Mouse (Mus musculus) kidney, postnatal 0 days (tissue): ENCODE measurements at regions not wholly inside any gene's neighbourhood (a gene's known extent, or its start where the extent isn't known, plus 50 kb on each side); places are given as distances from the start of the nearest gene placed in this dataset.

ENCODE experiments used
- ATAC-seq: fragments of 200-750 bp; cut with Nextera tagmentation; replicated peaks from 2 replicates; pipeline ENCODE4 v1.8.0; 2017; ENCODE audit warnings: low read depth, moderate number of reproducible peaks, moderate TSS enrichment, moderate library complexity; ENCODE audit not compliant: low FRiP score
- DNase-seq: peaks from one replicate; pipeline ENCODE4 v3.0.0-alpha.2; 2016; ENCODE audit warnings: low spot score
- H3K27ac ChIP-seq: fragments of 300-500 bp; sonication (generic); 2 replicates; pipeline ENCODE4 v1.5.1; 2014; ENCODE audit warnings: mild to moderate bottlenecking
- H3K27me3 ChIP-seq: fragments of 300-500 bp; sonication (generic); 2 replicates; pipeline ENCODE4 v1.6.1; 2014; ENCODE audit warnings: low read length, mixed read lengths; ENCODE audit not compliant: insufficient read depth
- H3K36me3 ChIP-seq: fragments of 300-500 bp; sonication (generic); 2 replicates; pipeline ENCODE4 v1.6.1; 2014; ENCODE audit warnings: low read length, mixed read lengths; ENCODE audit not compliant: insufficient read depth
- H3K4me1 ChIP-seq: fragments of 300-500 bp; sonication (generic); replicated peaks from 2 replicates; pipeline ENCODE4 v1.6.1; 2014; ENCODE audit warnings: antibody characterized with exemption, low read length, mixed read lengths; ENCODE audit not compliant: insufficient read depth
- H3K4me2 ChIP-seq: fragments of 300-500 bp; sonication (generic); 2 replicates; pipeline ENCODE4 v1.6.1; 2014; ENCODE audit warnings: mild to moderate bottlenecking, low read length, moderate library complexity, mixed read lengths
- H3K4me3 ChIP-seq: fragments of 300-500 bp; sonication (generic); replicated peaks from 2 replicates; pipeline ENCODE4 v1.5.1; 2014; ENCODE audit warnings: low read depth, low read length
- H3K9ac ChIP-seq: fragments of 300-500 bp; sonication (generic); 2 replicates; pipeline ENCODE4 v1.6.1; 2014; ENCODE audit warnings: low read depth, low read length
- H3K9me3 ChIP-seq: fragments of 300-500 bp; sonication (generic); replicated peaks from 2 replicates; pipeline ENCODE4 v1.6.1; 2016; ENCODE audit warnings: low read length, inconsistent platforms, mixed read lengths
- CTCF ChIP-seq: IDR thresholded peaks from 2 replicates; pipeline ENCODE4 v1.5.1; 2016; ENCODE audit warnings: antibody characterized with exemption, low read depth, mild to moderate bottlenecking, moderate library complexity
- WGBS: fragments of 180-500 bp; shearing (Covaris S2); extraction: QIAGEN DNeasy Blood & Tissue Kit; methylation state at CpG from one replicate; pipeline ENCODE4 v1.1.7; 2014; 5-methylcytosine and 5-hydroxymethylcytosine counted together

DNA sequence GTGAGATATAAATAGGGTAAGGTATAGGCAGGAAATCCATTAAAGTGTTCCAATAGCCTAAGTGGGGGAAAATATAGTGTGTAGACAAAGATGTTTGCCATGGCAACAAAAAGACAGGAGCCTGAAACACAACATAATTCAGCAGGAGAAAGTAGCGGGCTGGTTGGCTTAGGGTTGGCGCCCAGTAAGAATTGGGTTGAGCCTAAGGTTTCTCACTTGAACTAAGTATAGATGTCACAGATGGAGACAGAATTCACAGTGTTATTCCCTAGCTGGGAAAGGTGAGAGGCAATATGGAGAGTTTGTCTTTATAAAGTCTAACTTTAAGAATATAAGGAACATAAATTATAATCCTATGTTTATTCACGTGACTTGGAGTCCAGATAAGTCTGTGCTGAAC lies 64.8 kb upstream of the Ogfrl1 start:
- Histone ChIP-seq H3K4me3 (no peak overlapping the region), H3K36me3 (no peaks in the 10 kb centered on the region), H3K27ac (no peak overlapping the region), H3K27me3 (no peaks in the 10 kb centered on the region), H3K4me1 (no peaks in the 10 kb centered on the region), H3K9ac (no peak overlapping the region), H3K4me2 (no peak overlapping the region), H3K9me3 (no peaks in the 10 kb centered on the region)
- no peak for DNase-seq
- ATAC-seq: no peak
- 85% methylated on average over 3 of the region's 3 CpGs for WGBS
- TF ChIP-seq CTCF: no peak

DNA sequence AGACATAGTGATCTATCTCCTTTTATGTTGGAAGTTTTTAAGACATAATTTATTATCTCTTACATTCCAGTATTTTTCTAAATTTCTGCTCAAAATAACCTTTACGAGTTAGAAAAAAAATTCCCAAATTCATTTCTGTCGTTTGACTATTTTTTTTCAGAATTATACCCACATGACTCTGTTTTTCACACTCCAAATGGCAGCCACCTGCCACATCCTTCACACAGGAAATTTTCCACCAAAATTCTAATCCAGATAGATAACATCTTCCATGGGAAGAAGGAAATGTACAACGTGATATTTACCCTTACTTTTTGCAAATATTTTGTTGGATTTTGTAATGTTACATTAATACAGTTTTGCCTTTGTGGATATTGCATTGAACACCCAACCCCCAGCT lies 66.5 kb upstream of the Ogfrl1 start:
- no peaks in the 10 kb centered on the region for H3K4me1 ChIP-seq
- no peak overlapping the region for H3K4me2 ChIP-seq
- no peaks in the 10 kb centered on the region for H3K9me3 ChIP-seq
- H3K27ac ChIP-seq: no peak overlapping the region
- H3K9ac ChIP-seq: no peak overlapping the region
- DNase-seq (no peak), ATAC-seq (no peak)
- no peak overlapping the region for H3K4me3 ChIP-seq
- WGBS: 63% methylated on average over 3 of the region's 3 CpGs
- no peaks in the 10 kb centered on the region for H3K36me3 ChIP-seq
- H3K27me3 ChIP-seq: no peaks in the 10 kb centered on the region
- TF ChIP-seq CTCF: no peak

DNA sequence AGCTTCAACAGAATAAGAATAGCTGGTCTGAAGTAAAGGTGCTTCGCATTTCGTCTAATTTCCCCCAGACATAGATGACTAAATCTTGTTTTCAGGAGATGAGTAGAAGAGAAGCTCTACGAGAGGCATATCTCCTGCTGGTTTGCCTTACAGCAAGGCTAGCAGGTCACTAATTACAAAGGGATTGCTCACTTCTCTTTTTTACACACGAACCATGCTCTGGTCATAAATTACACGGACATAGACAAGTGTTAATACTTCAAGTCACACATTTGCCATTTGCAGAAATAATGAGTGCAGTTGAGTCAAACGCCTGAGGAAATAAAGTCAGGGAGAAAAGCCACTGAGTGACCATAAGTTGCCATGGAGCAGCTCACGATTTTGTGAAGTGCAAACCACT lies 68.8 kb upstream of the Ogfrl1 start:
- no peaks in the 10 kb centered on the region for H3K4me1 ChIP-seq
- H3K9ac ChIP-seq: no peak overlapping the region
- H3K4me3 ChIP-seq: no peak overlapping the region
- no peak overlapping the region for H3K4me2 ChIP-seq
- no peaks in the 10 kb centered on the region for H3K9me3 ChIP-seq
- H3K36me3 ChIP-seq: no peaks in the 10 kb centered on the region
- DNase-seq: no peak
- ATAC-seq: no peak
- TF ChIP-seq CTCF: no peak
- WGBS: 64% methylated on average over 7 of the region's 7 CpGs
- H3K27ac ChIP-seq: no peak overlapping the region
- H3K27me3 ChIP-seq: no peaks in the 10 kb centered on the region

DNA sequence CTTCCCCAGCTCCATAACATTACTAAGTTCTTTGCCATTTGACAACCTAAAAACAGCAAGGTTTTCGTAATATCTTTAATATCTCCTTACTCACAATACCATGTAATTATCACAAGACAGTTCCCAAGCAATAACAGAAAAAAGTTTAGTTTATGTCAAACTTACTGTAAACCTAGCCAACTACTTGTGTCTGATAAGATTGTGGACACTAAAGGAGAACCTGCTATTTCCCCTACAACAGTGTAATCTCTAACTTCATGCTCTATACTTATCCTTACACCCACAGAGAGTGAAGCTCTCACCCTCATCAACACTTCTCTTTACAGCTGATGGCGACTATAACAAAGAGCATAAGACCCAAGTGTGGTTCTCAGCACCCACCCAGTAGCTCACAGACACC lies 69.8 kb upstream of the Ogfrl1 start:
- DNase-seq (no peak), ATAC-seq (no peak)
- Histone ChIP-seq H3K27me3 (no peaks in the 10 kb centered on the region), H3K36me3 (no peaks in the 10 kb centered on the region), H3K9me3 (no peaks in the 10 kb centered on the region), H3K27ac (no peak overlapping the region), H3K4me1 (no peaks in the 10 kb centered on the region), H3K4me2 (no peak overlapping the region), H3K9ac (no peak overlapping the region), H3K4me3 (no peak overlapping the region)
- no peak for TF ChIP-seq CTCF
- 88% methylated on average over 2 of the region's 2 CpGs for WGBS

DNA sequence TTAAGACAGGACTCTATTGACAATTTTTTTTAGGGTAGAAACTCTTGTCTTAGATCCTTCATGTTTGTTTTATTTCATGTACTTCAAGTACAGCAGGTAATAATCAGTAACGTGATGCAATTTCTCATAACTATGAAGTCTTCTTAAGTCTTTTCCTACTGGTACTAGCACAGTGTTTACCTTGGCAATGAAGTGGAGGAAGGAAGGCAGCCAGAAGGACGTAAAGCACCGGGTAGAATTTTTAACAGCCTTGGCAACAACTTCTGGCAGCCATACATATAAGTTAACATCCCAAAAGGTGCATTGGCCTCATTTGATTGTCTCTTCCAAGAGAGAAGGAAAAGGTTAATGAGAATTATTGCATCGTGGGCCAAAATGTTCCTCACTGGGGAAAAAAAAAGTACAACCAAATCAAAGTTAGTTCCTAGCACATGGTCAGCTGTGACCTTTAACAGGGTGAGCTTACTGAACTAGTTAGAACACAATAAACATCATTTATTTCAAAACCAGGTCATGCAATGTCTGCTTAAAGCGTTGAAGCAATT lies 83.3 kb upstream of the Ogfrl1 start:
- Histone ChIP-seq H3K9me3 (no peaks in the 10 kb centered on the region), H3K4me2 (no peak overlapping the region), H3K27me3 (no peaks in the 10 kb centered on the region), H3K4me3 (no peak overlapping the region), H3K36me3 (no peaks in the 10 kb centered on the region), H3K9ac (no peak overlapping the region), H3K27ac (no peak overlapping the region), H3K4me1 (no peaks in the 10 kb centered on the region)
- TF ChIP-seq CTCF: no peak
- no peak for ATAC-seq
- DNase-seq: no peak
- WGBS: 53% methylated on average over 5 of the region's 5 CpGs

DNA sequence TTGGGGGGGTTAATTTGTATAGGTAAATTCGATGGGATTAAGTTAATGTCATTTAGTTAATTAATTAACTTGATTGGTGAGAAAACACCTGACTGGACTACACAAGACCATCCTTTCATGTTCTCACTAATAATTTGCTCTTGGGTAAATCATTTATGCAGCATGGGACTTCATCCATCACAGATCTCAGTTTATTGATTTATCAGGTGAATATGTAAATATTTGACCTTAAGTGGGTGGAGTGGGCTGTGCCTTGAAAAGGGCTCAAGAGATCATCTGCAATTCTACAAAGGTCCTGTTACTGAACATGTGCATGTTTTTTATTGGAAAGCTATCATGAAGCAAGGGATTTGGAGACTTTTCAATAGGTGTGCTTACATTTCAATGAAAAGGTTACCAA lies 87.0 kb upstream of the Ogfrl1 start:
- WGBS: 28% methylated on average over 1 of the region's 1 CpGs
- no peak overlapping the region for H3K9ac ChIP-seq
- TF ChIP-seq CTCF: no peak
- no peaks in the 10 kb centered on the region for H3K9me3 ChIP-seq
- ATAC-seq (no peak), DNase-seq (no peak)
- H3K27me3 ChIP-seq: no peaks in the 10 kb centered on the region
- H3K4me1 ChIP-seq: no peaks in the 10 kb centered on the region
- H3K4me2 ChIP-seq: no peak overlapping the region
- no peak overlapping the region for H3K4me3 ChIP-seq
- H3K27ac ChIP-seq: no peak overlapping the region
- H3K36me3 ChIP-seq: no peaks in the 10 kb centered on the region

DNA sequence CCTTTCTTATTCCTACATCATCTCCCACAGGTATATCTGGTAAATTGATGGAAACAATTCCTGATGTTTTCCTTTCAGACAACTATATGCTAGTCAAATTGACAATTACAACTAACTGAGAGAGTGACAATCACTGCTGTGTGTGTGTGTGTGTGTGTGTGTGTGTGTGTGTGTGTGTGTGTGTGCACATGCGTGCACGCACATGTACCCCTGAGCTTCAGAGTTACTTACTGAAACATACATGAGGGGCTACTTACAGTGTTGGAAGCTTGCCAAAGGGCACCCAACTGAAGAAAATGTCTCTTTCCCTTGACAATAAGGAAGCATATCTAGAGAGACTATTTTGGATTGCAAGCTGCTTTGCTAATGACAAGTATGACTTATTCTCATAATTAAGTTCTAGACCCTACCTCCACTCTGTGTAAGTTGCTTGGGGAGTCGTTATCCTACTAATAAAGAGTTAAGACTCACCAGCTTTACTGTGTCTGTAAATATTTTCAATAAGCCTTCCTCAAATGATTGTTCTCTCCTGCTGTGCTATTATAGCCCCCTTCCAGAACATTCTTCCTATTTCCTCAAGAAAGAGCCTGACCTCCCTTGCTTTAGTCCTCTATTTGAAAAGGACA lies 87.7 kb upstream of the Ogfrl1 start:
- no peak for DNase-seq
- TF ChIP-seq CTCF: no peak
- Histone ChIP-seq H3K9me3 (no peaks in the 10 kb centered on the region), H3K4me3 (no peak overlapping the region), H3K27ac (no peak overlapping the region), H3K4me1 (no peaks in the 10 kb centered on the region), H3K27me3 (no peaks in the 10 kb centered on the region), H3K36me3 (no peaks in the 10 kb centered on the region), H3K9ac (no peak overlapping the region), H3K4me2 (no peak overlapping the region)
- ATAC-seq: peak; percentile 49; the same call in 1 of the 2 replicates
- WGBS: 69% methylated on average over 3 of the region's 3 CpGs
